Mouse (Mus musculus): ENCODE data around the gene Cltrn.

Gene Cltrn

DNA sequence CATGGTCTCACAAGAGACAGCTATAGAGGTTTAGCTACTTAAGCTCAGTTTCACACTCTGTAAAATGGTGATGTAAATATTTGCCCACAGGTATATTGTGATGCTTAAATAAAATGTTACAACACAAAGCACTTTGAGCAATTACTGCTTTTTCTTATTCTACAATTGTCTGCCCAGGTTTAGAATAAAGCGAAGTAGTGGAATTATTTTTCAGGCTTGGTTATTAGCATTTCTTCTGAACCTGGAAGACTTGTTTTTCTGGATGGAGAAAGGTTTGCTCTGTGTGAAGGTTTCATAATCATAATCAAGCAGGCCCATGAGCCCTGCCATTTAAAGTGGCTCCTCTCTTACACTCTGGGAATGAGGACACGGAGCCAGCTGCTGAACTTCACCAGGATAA lies 50.4 kb downstream of the Cltrn start, which contains the start of gene Ace2:
Gene Ace2, plus strand, starts transcription at position 301 of the 400 bp plus-strand sequence.
- in situ Hi-C loops (cut with MboI, MseI) = no loop called here

DNA sequence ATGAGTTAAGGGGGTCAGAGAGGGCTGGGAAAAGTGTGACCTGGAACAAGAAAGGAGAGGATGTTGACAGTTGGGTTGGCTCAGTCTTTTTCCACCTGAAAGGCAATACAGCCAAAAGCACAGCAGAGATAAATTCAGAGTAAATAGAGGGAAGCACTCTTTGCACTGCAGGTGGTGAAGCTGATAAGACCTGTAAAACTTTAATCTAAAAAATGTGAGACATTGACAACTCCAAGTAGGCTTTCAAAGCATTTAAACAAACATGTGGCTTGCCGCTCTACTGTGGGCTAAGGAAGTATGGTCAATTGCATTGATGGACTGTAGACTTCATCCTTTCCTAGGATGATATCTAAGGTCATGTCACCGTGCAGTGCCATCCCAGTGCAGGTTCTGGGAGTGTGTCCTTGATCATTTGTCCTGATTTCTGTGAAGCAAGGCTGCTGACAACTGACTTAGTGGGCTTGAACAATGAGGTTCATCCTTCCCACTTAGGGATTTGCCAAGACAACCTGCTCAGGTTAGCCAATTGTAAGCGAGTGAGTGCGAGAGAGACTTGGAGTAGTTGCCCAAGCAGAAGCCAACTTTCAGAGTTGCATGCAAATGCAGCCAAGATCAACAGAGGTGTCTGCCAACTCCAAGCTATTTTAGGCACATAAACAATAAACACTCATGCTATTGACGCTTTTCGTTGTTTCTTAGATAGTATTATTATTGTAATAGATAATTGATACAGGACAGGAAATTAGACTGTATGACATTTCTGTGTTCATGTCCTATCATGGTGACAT lies 57.0 kb downstream of the Cltrn start:
- in situ Hi-C loops (cut with MboI, MseI) = no loop called here

DNA sequence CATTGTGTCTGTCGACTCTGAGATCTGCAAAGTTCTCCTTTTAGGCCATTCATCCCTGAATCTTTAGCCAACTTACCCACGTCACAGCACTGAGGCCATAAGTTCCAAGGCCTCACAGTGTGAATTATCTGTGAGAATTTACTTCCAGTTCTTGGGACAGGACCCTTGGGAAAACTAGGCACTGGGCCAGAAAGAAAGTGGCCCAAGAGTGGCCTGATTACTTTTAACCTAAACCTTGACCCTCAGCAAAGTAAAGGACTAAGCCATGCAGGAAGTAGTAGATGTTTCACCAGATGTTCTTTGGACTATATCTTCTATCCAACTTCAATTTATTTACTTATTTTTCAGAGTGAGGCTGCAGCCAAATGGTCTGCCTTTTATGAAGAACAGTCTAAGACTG lies 64.1 kb downstream of the Cltrn start:
- in situ Hi-C loops (cut with MboI, MseI) = loop anchor here (10.0 kb wide), 1 partner anchor 1088 kb away; no protein-coding TSS in a partner anchor

DNA sequence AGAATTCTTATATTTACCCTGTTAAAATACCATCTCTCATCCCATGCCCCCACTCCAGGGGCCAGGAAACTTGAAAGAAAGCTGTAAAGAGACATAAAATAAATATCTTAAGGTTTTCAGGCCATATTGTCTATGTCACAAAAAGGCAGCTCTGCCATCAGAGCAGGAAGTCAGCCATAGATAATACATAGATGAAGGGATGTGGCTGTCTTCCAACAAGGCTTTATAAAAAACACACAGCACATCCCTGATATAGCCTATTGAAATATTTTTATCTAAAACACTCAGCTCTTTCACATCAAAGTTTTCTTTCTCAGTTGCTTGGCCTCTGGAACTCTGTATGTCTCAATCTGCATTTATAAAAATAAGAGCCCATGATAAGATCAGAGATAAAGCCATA lies 65.0 kb downstream of the Cltrn start:
- in situ Hi-C loops (cut with MboI, MseI) = loop anchor here (10.0 kb wide), 1 partner anchor 1089 kb away; no protein-coding TSS in a partner anchor

DNA sequence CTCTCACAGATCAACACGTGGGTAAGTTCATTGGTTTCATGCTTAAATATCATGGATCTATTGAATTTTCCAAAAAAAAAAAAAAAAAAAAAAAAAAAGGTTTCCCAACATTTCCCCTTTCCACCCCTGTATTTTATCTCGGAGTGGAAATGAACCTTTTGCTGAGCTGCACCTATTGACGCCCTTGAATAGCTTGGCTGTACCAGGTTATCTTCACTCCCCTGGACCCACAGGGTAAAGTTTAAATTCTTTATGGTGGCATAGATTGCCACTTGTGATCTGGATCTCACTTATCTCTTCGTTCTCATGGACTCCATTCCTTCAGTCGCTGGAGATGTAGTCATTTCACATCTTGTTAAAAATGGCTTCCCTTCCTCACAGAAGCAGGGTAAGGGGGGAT lies 66.0 kb downstream of the Cltrn start:
- in situ Hi-C loops (cut with MboI, MseI) = loop anchor here (10.0 kb wide), 1 partner anchor 1090 kb away; no protein-coding TSS in a partner anchor

DNA sequence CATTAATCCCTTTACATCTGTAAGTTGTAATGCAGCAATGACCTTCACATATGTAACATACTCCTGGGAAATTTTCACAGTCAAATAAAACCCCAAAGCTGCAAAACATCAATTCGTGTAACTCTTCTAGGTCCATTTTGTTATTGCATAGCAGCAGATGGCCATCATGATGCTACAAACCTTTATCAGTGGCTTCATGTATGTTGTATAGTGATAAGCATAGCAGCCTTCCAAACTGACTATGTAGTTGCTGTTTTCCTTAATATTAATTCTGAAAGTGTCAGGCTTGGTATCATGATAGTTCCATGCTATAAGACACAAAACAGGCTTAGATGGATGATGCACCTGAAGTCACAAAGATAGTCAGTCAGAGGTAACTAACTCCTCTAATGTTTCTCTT lies 76.1 kb downstream of the Cltrn start:
- in situ Hi-C loops (cut with MboI, MseI) = no loop called here
